Mouse (Mus musculus): ENCODE measurements around the gene Sirt4.

- TF ChIP-seq POLR2AphosphoS2 (IDR thresholded peaks at IDR 0.05; ENCODE audit: insufficient read length, low read depth) (no peak), POLR2A (IDR thresholded peaks at IDR 0.05; ENCODE audit: insufficient read length, low read depth) (no peak), TCF12 (IDR thresholded peaks at IDR 0.05; ENCODE audit: insufficient read depth, poor library complexity, severe bottlenecking) (no peak), USF1 (IDR thresholded peaks at IDR 0.05; ENCODE audit: low read depth) (no peak), TCF3 (IDR thresholded peaks at IDR 0.05; ENCODE audit: insufficient read length, low read depth) (no peak), SRF (IDR thresholded peaks at IDR 0.05; ENCODE audit: control insufficient read depth, insufficient read length, low read depth) (no peak), E2F4 (IDR thresholded peaks at IDR 0.05; ENCODE audit: insufficient read depth) (no peak)
Observed at GRCm38 (mm10) chr5:115483385-115483784, 1.1 kb downstream of the Sirt4 start.
